Mouse (Mus musculus): ENCODE measurements around the gene Syt12.

- TF ChIP-seq CTCF (IDR thresholded peaks at IDR 0.05; ENCODE audit: control insufficient read depth, insufficient read depth, low read length) (no peak), POLR2A (IDR thresholded peaks at IDR 0.05; ENCODE audit: borderline replicate concordance, control insufficient read depth, low read depth, low read length) (peak; percentile 32; the same call in 1 of the 2 replicates)
These were observed 79.2 kb downstream of the Syt12 start, which contains the start of gene Kdm2a for GRCm38 (mm10) chr19:4397798-4398629.

Data from bone marrow, adult 2 months (tissue).